Mouse (Mus musculus) naive thymus-derived CD4-positive, alpha-beta T cell, adult 2 months (primary cell): Measurements from ENCODE around the gene Mpp2.
A peak's percentile ranks its signal among the peaks of the same experiment; 100 is the strongest.

Source experiments
- DNase-seq: peaks from one replicate; pipeline ENCODE4 v3.0.0-alpha.2; 2011; ENCODE audit warnings: low read depth

Mpp2 gene

GRCm38 (mm10) chr11:102087931-102088898, at the start of gene Mpp2:
Gene Mpp2, minus strand, starts transcription at chr11:102088515.
- peak; percentile 59 for DNase-seq

- peak; percentile 22 for DNase-seq
Measured at GRCm38 (mm10) chr11:102137625-102138446, 49.5 kb upstream of the Mpp2 start.

DNA sequence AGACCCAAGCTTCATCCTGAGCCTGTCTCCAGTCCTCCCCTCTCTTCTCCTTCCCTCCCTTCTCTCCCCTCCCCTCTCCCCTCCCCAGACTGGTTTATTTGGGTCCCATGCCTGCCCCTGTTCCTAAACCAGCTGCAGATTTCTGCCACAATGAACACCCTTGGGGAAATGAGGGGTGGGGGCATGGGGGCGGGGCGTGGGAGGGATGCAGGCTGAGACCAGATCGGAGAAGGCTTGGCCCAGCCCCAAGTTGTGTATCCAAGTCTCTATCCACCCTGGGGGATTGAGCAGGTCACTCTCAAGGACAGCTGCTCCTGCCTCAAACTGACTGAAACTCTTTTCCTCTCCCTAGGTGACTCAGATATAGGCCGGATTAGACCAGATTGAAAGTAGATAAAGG, 46.2 kb upstream of the Mpp2 start:
- DNase-seq = no peak

- no peak for DNase-seq
Measured at GRCm38 (mm10) chr11:102117386-102117785, 29.1 kb upstream of the Mpp2 start.

DNA sequence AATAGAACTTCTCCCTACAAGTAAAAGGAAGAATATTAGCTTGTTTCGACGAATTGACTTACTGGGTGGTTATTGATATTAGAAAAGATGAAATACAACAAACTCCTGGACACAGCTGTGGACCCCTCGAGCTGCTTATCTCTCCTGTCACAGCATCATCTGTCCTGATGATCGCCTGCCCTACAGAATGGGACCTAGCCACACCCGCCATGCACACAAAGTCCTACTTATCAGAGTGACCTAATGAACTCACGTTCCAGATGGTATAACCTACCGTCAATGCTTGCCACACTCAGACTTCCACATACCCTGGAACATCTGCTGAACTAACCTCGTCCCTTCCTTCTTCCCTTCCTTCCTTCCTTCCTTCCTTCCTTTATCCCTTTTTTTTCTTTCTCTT, 27.9 kb upstream of the Mpp2 start:
- no peak for DNase-seq

- no peak for DNase-seq
Measured at GRCm38 (mm10) chr11:102111576-102111975, 23.3 kb upstream of the Mpp2 start.

DNA sequence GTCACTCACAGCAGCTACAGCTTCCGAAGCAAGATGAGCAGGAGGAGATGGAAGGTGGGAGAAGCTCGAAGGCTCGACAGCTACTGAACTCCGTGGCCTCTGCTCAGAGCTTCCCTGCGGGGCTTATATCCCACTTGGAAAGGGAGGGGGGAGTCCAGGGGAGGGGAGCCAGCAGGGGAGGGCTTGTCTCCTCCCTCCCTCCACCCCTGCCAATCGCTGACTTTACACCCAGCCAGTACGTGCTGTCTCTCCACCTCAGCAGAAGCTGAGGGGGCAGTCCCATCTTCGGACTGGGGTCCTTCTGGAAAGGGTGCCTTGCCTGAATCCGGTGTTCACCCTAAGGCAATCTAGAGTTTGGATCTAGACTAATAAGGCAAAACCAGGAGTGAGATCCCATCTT, 19.4 kb upstream of the Mpp2 start, which contains the start of gene Pyy:
Gene Pyy (minus strand): TSS at position 101 of the 400 bp plus-strand sequence.
- no peak for DNase-seq

DNA sequence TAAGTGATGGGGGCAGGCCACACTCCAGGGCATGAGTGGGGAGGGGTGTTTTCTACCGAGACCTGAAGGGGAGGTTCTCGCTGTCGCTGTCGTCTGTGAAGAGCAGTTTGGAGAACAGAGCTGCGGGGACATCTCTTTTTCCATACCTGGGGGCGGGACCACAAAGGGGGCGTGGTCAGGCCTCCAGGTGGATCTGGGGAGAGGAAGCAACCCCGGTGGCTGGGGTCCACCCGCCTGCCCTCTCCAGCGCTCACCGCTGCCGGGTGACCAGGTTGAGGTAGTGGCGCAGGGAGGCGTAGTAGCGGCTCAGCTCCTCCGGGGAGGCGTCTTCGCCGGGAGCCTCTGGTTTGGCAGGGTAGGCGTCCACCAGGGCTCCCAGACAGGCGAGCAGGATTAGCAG, 18.6 kb upstream of the Mpp2 start:
- DNase-seq = no peak

DNA sequence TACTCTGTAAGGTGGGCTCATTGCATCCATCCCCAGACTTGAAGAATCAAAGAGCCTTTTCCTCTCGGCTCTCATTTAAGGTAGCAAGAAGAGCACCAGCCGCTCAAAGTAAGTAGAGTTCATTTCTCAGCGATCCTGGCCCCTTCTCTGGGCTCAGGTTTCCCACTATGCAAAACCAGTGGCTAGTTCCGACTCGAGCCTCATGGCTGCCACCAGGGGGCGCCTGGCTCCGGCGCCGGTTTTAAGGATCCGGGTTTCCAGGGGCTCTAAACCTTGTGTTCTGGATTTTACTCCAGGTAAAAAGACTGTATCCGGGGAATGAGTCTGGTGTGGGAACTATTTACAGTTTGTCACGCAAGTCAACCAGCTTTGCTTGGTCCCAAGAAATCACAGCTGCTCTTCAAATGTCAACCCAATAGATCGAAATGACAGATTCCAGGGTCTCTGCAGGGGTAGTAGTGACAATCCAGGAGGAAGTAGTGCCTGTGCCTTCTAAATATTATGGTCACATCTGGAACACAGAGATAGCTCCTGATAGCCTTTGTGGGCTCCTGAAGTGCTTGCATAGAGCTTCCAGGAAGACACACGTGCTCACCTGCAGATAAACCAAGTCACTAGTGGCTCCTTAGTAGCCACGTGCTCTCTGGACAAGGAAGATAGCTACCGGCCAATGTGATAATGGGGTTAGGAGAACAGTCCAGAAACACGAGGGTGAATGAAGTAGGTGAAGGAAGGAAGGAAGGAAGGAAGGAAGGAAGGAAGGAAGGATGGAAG, 14.4 kb upstream of the Mpp2 start:
- peak; percentile 66 for DNase-seq

DNA sequence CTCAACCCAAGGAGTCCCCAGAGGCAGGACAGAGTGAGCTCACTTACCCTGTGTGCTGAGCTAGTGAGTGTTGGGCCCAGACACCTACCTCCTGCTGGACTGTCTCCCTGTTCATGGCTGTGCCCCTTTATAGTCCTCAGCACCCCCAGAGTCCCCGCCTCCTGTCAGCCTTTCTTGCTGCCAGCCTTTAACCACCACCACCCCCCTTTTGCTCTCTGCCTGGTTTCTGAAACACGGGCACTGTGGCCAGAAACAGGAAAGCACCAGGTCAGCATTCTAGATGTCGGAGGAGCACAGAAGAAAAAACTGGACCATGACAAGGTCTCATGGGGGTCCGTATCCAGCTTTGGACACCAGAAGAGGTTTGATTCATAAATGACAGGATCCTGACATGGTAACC, 12.9 kb upstream of the Mpp2 start, which contains the start of gene Ppy:
Gene Ppy (minus strand): TSS at position 101 of the 400 bp plus-strand sequence.
- DNase-seq = no peak

GRCm38 (mm10) chr11:102096887-102097391, 8.6 kb upstream of the Mpp2 start:
- peak; percentile 62 for DNase-seq

GRCm38 (mm10) chr11:102096446-102096845, 8.1 kb upstream of the Mpp2 start:
- DNase-seq = no peak

- no peak for DNase-seq
Measured at GRCm38 (mm10) chr11:102095676-102096075, 7.4 kb upstream of the Mpp2 start.

- DNase-seq = peak; percentile 64
Measured at GRCm38 (mm10) chr11:102089088-102089808, 933 bp upstream of the Mpp2 start.

DNA sequence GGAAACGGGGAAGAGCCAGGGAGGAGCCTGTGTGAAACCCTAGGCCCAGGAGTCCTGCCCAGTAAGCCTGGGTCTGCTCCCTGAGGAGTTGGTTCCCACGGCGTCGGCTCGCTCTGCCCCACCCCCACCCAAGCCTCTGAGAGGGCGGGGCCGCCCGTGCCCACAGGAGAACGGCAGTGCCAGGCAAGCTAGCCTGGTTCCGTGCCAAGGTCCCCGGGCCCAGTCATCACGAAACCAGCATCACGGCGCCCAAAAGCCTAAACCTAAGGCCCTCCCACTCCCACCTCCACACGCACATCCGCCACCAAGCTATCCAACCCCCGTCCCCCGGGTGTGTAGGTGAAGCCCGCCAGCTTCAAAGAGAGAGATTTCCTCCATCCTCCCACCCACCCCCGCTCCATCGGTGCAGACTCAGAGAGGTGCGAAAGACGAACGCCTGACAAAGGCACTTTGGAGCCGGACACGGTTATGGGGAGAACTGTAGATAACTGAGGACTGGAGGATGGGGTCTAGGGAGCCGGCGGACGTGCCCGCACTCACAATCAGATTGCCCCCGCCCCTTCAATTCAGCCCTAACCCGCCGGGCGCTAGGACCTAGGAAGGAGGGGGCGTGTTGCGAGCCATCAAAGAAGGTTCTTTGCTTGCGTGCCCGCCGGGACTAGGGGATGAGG, 1.1 kb downstream of the Mpp2 start:
- DNase-seq = peak; percentile 87

GRCm38 (mm10) chr11:102086331-102086730, 2.0 kb downstream of the Mpp2 start:
- DNase-seq = peak; percentile 28

DNA sequence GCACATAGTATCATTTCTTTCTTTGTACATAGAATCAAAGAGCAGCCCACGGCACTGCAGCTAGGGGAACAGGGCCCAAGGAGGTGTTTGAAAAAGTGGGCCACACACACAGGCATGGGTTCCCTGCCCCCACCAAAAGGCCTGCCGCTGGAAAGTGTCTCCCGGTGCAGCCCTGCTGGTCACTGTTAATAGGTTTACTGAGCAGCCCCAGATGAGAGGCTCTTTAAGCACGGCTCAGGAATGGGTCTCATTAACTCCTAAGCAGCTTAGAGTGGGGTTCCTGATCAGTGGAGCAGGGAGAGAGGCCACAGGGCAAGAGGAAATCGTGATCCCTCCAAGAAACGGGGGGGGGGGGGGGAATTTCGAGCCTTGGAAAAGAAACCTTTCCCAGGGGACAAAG, 4.2 kb downstream of the Mpp2 start:
- no peak for DNase-seq

DNA sequence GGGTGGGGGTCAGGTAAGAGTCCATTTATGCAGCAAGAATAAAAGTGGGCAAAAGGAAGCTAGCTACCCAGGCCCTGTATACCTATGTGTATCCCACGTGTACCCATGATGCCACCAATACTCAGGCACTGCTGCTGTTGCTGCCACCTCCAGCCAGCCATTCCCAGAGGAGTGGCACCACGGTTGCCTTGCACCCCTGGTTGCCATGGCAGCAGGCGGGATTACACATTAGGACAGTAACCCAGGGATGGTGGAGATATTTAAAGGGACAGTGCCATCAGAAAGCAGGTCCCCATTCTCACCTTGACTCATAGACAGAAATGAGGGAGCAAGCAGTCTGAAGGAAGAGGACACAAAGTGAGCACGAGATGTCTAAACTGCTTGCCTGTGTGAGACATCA, 5.1 kb downstream of the Mpp2 start:
- no peak for DNase-seq

DNA sequence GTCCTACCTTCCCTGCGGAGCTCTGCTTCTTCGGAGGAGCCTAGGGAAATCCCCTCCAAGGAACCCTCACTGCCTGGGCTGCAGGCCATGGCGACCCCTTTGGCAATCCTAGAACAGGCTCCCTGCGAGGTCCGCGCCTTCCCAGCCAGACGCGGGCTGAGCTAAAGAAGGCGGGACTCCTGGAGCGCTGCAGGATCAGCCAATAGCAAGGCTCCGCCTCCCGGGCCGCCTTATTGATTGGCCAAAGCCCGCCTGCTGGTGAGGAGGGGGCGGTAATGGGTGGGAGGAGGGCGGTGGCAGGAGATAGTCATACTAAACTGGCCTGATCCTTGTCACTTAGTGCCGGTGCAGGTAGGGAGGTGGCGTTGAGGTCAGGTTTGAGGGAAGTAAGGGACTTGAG, 6.0 kb downstream of the Mpp2 start:
- DNase-seq = no peak

- no peak for DNase-seq
Measured at GRCm38 (mm10) chr11:102073722-102074121, 14.6 kb downstream of the Mpp2 start.
